Mouse (Mus musculus): ENCODE data around the gene Dhx58.

Gene Dhx58

DNA sequence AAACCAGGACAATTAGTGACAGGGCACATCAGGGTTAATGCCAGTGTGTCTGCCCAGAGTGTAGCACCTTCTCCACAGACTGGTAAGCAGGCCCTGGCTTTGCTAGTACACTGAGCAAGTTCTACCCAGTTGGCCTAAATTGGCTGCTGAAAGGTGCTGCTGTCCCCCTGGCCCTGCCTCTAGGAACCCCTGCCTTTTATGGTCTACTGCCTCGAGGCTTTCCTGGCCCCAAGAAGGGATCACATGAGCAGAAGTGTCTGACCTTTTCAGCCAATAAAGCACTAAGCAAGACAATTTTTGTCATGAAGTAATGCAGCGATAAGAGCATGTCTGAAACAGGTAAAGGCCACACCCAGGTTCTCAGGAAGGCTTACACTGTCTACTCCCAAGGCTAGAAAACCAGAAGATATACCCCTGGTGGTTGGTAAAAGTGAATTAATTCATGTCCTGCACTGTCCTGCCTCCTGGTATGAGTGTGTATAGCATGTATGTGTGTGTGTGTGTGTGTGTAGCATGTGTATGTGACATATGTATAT, 18.5 kb upstream of the Dhx58 start:
- no peak for DNase-seq (ENCODE audit: low read depth, low spot score)

DNA sequence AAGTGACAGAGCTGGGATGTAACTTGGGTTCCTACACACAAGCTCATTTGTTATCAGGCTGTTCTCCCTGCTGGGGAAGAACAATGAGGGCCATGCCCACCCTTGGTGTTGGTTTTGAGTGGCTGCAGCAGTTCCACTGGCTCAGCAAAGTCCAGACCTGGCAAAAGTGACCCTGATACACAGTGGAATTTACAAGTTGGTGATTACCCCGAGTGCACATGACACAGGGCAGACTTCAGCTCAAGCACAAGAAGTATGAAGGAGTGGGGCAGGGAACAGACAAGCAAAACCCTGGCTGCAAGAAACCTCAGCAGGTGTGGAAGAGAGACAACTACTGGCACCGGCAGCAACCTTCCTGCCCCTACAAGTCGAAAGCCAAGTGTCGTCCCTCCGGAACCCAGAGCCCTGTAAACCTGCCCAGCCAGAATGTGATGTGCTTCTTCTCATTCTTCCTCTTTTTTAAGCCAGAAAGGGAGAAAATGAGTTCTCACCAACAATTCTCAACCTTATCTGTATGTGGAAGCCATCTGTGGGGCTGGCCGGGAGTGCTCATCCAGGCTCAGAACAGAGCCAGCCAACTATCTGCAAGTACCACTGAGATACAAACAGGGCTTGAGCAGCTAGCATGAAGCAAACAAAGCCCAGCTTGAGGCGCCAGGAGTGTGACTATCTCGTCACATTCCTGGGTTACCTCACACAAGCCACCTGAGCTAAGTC, 17.9 kb upstream of the Dhx58 start:
- DNase-seq (ENCODE audit: low read depth, low spot score) = no peak

DNA sequence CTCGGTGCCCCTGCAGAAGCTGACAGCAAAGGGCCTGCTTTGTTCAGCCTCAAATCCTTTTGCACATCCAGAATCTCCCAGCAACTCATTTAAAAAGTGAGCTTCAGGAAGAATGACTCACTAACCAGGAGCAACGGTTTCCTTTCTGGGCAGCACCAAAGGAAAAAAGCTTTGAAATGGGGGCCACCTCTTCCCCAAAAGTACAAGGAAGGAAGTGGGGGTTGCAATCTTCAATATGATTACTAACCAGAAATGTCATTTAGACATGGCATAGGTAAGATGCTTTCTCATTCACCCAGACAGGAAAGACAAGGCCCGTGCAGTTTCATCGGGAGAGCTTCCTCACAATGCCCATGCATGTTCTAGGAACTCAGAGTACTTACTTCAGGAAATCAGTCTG, 17.2 kb upstream of the Dhx58 start:
- no peak for DNase-seq (ENCODE audit: low read depth, low spot score)

DNA sequence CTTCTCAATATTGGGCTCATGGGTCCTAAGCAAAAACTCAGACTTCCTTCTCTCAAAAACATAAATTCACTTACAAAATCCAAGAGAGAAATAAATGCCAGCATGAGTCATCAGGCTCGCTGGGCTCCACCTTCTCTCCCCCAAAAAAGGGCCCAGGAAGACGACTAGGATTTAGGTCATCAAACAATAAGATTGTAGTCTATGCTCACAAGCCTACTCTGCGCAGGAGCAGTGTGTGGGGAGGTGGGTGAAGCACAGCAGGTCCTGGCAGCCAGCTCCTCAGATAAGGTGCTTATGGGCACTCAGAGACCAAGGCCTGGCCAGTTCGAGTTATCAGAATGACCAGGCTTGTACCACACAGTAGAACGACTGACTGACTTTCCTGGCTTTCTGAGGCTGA, 16.3 kb upstream of the Dhx58 start:
- no peak for DNase-seq (ENCODE audit: low read depth, low spot score)

DNA sequence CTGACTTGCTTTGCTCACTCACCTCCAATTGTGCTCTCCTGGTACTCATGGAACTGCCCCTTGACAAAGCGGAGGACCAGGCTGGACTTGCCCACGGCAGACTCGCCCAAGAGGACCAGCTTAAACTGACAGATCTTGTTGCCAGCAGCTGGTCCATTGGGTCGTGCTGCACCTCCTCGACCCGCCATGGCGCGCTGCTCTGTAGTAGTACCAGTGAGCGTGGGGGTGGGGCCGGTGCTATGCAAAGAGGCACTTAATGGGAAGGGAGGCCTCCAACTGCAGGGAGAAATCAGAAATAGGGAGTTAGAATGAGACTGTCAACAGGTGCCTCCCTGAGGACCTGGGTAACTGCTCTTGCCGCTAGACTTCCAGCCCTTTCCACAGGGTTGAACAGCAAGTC, 15.8 kb upstream of the Dhx58 start:
- peak; percentile 62 for DNase-seq (ENCODE audit: low read depth, low spot score)

DNA sequence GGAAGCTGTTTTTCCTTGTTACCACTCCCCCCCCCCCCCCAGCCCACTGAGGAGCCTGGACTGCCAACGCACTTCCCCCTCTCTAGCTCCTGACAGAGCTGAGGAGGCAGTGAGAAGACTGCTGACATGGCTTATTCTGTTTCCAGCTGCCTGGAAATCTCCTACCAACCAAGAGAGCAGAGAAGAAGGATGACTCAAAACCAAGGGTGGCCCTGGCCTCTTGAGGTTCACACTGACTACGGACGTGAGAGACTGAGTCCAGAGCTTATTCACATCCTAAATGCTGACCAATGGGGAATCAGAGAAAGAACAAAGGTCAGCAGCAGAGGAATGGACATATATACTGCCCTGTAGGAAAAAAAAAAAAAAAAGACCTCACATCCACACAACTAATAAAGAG, 15.2 kb upstream of the Dhx58 start:
- DNase-seq (ENCODE audit: low read depth, low spot score) = no peak

DNA sequence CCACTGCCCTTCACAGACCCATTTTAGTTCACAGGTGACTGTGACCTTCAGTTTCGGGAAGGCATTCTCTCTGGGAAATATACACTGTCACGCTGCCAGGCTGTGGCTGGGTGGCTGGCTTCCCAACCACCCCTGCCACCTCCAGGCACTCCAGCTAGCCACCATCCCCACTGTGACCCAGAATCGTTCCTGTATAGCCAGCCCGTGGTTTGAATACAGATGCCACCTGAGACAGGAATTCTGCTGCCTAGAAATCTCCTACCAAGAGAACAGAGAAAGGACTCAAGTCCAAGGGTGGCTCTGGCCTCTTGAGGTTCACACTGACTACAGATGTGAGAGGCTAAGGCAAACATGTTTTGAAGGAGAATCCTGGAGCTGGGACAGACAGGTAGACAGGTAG, 14.8 kb upstream of the Dhx58 start:
- DNase-seq (ENCODE audit: low read depth, low spot score) = no peak

DNA sequence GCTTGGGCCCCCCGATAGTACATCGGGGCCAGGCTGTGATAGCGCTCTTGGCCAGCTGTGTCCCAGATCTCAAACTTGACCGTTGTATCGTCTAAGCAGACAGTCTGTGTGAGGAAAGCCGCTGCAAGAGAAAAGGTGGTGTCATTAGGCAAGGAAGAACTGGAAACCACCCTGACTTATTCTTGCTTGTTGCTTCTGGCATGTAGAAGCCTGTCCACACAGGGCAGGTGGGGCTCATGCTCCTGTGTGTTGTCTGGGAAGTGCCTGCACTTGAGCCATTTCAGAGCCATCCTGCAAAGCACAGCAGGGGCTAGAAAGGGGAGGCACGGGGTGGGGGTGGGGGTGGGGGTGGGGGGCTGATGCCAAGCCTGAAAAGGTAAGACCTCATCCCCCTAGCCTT, 14.4 kb upstream of the Dhx58 start:
- no peak for DNase-seq (ENCODE audit: low read depth, low spot score)

DNA sequence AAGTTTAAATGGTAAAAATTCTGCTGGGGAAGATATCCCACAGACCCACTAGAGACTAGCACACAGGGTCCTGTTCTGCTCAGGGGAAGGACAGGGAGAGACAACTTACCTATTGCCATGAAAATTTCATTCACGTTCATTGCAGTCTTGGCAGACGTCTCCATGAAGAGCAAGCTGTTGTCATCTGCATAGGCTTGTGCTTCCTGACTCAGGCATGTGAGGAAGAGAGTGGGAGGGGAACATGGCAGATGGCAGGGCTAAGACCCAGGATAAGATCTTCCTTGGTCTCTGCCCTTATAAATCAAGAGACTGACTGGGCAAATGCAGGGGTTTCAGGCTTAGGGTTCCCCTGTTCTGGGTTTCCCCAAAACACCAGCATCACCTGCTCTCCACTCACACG, 12.6 kb upstream of the Dhx58 start:
- DNase-seq (ENCODE audit: low read depth, low spot score) = no peak

DNA sequence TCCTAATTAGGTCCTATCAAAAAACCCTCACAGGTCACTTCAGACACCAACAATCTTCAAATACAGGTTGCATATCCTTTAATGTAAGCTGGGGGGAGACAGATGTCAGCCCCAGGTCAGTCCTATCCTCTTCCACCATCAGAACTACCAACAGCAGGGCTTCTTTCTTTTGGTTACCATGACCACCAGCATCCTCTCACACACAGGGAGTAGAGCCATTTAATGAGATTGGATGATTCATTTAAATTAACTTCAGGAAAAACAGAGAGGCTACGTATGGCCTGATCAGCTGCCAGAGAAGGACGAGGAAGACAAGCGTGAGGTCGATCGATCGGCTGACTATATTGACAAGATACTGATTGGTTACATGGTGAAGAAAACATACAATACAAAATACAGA, 10.9 kb upstream of the Dhx58 start:
- no peak for DNase-seq (ENCODE audit: low read depth, low spot score)

DNA sequence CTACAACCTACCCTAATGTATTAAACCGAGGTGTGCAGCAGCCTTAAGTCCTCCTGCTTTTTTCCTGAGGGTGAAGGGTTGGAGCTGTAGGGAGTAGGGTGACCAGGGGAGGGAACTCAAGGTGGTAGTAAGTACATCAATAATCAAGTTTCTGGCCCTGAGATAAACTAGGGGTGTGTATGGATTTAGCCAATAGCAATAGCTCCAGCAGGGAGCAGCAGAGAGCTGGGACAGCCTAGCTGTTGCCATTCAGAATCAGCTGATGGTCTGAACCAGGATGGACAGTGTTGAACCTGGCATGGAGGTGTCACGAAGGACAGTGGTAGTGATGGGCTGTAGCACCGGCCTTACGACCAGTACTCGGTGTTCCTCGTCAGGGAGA, 10.5 kb upstream of the Dhx58 start:
- peak; percentile 78 for DNase-seq (ENCODE audit: low read depth, low spot score)

DNA sequence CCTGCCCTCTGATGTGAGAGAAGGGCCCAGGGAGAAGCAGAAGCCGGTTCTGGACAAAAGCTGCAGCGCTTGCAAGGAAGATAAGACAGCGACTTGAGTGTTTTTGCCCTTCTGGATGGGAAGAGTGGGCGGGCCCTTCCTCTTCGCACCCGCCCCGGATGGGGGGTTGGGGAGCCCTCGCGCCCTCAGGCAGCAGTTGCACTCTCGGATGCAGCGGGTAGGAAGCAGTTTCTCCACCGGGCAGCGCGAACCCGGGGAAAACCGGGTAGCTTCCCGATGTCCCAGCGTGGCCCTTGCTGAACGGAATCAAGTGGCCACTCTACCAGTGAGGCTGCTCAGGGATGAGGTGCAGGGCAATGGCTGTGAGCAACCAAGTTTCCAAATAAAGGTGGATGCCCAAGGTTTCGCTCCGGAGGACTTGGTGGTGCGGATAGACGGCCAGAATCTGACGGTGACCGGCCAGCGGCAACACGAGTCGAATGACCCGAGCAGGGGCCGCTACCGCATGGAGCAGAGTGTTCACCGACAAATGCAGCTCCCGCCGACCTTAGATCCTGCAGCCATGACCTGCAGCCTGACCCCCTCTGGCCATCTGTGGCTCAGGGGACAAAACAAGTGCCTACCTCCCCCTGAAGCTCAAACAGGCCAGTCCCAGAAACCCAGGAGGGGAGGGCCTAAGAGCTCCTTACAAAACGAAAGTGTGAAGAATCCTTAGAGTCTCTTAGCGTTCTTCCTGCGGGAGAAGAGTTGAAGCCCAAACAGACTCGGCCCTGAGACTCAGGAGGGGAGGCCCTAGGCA, 9.9 kb upstream of the Dhx58 start, which contains the start of gene Hspb9:
TSS of gene Hspb9 (plus strand) at position 116 of the 799 bp plus-strand sequence.
- peak; percentile 89 for DNase-seq (ENCODE audit: low read depth, low spot score)

DNA sequence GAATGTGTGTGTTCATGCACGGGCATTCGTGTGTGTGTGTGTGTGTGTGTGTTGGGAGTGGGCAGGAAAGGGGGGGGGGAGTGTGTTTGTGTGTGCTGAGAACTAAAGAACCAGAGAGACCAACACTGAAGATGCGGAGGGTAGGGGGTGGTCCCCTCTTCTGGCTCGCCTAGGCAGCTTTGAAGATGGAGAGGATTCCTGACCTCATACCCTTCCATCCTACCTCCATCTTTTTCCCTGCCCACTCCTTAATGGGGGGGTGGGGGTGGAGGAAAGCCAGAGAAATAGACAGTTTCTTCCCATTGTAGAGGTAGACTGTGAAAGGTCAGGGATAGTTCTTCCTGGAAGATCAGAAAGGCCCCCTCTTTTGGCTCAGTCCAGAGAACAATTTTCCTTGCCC, 9.1 kb upstream of the Dhx58 start:
- no peak for DNase-seq (ENCODE audit: low read depth, low spot score)

DNA sequence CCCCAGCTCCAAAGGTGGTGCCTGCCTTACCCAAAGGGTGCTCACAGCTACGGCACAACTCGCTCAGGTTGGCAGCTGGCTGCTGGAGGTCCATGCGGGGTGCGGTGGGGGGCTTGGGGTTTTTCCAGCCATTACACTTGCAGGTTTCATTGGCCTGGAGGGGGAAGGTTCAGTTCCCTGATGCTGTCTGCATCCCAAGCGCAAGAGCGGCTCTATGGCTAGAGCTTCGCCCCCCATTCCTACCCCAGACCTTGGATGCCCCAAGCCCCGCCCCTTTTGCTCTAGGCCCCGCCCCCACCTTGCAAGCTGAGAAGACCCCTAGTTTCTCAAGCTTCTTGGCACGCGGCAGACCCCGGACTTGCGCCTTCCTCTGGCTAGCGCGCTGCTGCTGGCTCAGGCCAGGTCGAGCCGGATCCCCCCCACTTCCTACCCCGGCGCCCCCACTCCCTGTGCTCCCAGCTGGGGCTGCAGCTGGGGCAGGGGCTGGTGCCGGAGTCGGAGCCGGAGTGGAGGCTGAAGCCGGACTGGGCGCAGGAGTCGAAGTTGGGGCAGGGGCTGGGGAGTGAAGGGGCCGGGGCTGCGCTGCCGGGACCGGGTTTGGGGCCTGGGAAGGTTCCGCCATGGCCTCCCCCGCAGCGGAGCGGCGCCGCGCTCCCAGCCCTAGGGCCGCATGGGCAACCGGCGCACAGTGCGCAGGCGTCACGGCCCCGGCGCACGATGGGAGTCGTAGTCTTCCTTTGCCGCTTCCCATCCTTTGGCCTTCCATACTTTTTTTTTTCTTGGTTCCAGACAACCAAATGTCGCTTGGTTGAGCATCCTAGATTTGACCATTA, 7.9 kb upstream of the Dhx58 start, which contains the start of gene Kat2a:
TSS of gene Kat2a (minus strand) at position 683 of the 833 bp plus-strand sequence.
- peak; percentile 88 for DNase-seq (ENCODE audit: low read depth, low spot score)

DNA sequence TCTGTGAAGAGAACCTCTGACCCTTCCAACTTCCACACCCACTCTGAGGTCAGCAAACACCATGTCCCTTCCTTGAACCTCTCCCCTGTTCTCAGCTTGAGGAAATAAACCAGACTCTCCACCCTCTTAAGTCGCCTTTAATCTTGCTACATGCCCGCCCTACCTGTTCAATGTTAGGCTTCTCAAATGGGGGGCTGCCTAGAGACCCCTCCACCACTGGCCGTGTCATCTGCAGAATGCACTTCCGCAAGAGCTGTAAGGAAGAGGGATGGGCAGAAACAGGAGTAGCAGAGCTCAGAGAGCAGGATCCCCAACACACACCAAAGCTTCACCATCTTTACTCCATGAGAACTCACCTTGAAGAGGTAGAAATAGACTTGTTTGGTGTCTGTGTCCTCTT, 6.9 kb upstream of the Dhx58 start:
- DNase-seq (ENCODE audit: low read depth, low spot score) = no peak

DNA sequence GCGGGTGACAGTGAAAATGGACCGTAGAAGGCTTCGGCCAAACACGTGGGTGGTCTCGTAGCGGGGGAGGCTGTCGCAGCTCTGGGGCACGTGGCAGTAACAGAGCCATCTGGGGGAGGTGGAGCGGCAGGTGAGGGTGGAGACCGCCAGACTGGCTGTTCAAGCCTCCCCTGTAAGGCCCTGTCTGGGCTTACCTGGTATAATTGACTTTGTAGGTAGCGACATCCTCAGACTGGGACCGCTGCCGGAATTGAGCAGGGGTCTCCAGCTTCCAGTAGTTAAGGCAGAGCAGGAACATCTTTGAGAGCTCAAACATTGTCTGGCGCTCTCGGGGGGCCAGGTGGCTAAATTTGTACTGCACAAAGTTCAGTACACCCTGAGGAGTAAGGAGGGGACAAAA, 6.5 kb upstream of the Dhx58 start:
- DNase-seq (ENCODE audit: low read depth, low spot score) = no peak

DNA sequence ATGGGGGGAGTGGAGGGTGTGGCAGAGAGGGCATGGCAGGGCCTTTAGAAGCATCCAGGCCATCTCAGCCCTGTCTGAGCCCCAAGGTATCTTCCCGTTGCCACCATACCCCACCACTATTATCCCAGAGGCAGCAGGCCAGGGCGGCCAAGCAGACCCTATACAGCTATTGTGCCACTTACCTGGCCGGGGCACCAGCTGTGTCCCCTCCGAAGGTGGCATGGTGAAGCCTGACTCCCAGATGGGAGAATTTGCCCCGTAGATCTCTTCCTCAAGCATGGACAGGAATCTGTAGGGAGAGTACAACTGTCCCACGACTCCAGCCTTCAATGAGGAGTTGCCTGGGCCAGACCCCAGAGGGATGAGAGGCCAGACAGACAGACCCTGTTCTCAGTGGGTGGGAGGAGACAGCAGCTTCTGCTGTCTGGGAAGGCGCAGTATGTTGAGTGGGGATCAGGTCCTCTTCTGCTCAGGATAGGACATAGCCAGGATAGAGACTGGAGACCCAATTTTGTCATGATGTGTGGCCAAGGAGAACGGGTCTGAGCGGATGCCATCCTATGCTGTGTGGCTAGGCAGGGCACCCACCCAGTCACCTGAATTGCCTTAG, 5.2 kb upstream of the Dhx58 start:
- no peak for DNase-seq (ENCODE audit: low read depth, low spot score)

DNA sequence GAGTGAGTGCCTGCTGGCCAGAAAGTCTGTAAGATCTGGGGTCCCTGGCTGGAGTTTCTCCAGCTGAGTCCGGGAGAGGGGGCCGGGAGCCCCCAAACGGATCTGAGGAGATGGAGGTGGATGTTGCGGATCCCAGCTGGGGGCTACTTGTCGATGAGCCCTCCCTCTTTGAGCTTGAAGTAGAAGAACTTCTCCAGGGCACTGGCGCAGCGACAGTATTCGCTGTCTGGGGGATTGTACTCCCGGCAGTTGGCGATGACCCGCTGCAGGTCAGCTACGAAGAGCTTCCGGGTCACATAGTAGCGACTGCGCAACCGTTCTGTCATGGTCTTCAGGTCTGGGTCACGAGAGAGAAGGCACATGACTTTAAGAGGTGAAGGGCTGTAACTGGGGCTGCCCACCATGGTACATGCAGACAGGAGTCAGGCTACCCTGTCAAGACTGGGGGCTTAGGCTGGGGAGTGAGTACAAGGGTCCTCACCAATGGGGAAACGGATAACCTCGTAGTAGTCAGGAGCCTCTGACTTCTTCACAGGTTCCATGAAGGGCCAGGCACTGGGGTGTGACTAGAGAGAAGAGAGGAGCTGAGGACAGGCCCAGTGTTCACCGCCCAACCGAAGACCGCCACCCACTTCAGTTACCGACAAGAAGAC, 1.1 kb upstream of the Dhx58 start:
- DNase-seq (ENCODE audit: low read depth, low spot score) = no peak

DNA sequence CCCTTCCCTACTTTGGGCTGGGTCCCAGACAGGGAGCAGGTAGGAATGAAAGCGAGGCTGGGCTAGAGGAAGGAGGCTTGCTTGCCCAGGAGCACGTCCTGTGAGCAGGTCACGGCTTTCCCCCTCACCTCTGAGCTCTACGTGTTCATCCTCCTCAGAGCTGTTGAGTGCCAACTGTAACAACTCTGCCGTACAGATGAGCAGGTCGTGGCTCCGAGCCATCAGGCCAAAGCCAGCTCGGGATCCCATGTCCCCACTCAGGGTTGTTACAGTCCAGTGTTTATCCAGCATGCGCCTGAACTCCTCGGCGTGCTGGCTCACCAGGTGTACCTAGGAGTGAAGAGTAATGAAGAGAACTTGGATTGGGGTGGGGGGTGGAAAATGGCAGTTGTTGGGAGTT, 705 bp downstream of the Dhx58 start:
- DNase-seq (ENCODE audit: low read depth, low spot score) = no peak

DNA sequence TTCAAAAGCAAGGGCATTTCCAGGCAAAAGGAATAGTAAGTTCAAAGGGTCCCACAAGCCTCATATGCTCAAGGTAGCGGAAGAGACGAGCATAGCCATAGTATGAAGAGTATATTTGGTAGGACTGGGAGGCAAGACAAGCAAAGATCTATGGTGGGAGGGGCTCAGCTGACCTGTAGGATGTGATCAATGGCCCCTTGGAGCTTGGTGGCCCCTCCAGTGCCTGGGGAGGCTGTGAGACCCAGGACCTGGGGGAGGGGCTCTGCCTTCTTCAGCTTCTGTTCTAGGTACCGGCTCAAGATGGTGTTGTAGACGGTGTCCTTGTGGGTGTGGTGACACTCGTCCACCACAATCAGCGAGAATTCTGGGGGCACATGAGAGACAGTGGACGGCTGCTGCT, 1.2 kb downstream of the Dhx58 start:
- DNase-seq (ENCODE audit: low read depth, low spot score) = no peak
